Mouse (Mus musculus) heart, adult 8-10 months (tissue): Measurements from ENCODE around the gene Fam50b. TPM values are rescaled to one million over a fixed set of nuclear protein-coding genes. Genes with fewer than 3 reads are reported as not detected.

Experiments used
- DNase-seq: peaks from one replicate; pipeline ENCODE4 v3.0.0; 2022; ENCODE audit warnings: low spot score
- total RNA-seq, 4 experiments: library from RNA; stranded (reverse); gene quantifications; 2 replicates each; pipeline ENCODE4 v1.2.4; 2022

Fam50b gene
- total RNA-seq, 4 experiments from 2014 or later: not detected

DNA sequence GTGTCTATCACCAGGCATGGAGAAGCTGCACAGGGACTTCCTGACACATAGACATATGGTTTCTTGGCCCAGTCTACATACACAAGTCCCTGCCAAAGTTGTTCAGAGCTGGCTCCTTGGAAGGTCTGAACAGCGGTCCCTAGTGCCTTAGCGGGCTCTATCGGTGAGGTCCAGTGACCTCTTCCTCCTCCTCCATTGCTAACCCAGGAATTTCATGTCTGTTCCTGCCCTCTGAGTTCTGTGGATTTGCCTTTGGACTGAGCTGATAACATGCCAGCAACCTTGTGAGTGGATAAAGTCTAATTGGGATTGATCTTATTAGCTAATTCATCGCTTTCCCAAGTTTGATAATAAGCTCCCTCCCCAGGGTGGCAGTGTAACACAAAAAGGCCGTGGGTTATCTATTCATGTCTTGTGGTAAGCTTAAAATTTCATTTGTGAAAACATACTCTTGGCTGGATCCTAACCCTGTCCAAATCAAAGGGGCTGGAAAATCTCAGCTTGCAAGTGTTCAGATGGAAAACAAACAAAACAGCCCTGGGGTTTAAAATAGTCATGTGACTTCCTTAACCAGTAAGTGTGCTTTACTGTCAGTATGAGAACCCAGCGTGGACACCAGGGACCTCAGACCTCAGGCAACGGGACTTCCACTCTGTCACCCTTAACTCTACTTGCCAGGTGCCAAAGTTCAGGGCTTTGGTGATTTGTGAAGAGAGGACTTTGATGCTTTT is 3.5 kb downstream of the Fam50b start:
- DNase-seq: no peak

DNA sequence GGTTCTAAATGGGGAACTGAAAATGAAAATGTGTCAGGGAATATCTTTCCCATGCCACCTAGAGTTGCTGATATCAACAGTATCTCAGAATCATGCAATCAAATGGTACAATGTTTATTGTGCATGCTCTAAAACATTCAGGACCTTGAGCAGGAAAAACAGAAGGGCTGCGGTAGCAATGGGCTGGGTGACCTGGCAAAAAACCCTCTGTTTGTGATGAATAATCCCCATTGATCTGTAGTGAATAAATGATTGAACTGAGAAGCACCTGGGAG is 4.0 kb downstream of the Fam50b start:
- DNase-seq: no peak

DNA sequence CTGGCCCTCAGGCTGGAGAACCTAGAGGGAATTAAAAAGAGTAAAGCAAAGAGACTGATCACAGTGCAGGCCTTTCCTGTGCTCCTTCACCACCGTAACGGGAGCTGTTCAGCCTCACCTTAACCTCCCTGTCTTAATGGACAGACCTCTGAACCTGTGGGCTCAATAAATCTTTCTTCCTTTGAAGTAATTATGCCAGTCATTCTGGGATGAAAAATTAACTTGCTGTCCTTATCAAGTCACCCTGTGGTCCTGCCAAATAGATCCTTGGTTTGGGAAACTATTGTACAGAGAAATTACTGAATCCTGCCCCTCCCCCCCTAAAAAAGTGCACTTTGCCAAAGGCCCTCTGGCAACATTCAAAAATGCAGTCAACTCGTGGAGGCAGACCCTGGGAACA is 4.4 kb downstream of the Fam50b start:
- DNase-seq: no peak

DNA sequence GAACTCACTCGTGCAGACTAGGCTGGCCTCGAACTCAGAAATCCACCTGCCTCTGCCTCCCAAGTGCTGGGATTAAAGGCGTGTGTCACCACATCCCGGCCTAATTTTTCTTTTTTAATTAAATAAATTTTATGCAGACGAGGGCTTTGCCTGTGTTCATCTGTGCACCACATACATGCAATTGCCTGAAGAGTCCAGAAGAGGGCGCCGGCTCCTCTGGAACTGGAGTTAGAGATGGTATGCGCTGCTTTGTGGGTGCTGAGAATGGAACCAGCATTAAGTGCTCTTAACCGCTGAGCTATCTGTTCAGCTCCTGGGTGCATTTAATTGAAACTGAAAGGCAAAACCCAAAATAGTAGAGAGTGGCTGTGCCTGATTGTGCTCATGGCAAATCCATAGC is 6.6 kb downstream of the Fam50b start:
- no peak for DNase-seq

DNA sequence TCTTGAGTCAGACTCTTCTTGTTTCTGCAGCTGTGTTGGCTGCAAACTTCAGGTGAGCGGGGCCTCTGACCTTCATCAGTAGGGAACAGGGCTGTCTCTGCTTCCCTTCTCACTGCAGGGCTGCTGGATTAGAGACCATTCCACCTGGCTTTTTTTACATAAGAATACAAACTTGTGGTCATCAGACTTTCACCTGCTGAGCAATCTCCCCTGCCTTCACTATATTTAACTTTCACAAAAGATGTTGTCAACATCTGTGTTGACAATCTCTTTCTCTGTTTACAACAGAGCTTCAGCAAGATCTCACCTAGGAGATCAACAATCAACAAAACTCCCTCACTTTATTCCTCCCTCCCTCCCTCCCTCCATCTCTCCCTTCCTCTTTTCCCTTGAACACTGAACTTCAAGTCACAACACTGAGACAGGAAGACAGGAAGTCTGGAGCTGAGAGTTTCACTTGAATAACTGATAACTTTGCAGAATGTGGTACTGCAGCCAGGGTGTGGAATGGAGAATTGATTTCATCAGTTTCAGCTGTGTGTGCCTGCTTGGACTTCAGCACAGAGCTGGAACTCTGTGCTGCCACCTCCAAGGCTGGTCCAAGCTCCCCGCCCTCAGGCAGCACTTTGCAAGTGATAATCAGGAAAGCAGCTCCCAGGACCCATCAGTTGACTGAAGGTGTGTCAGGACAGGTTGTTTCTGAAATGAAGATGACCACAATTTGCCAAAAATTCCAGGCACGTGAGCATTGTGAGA is 7.3 kb downstream of the Fam50b start:
- DNase-seq: no peak

DNA sequence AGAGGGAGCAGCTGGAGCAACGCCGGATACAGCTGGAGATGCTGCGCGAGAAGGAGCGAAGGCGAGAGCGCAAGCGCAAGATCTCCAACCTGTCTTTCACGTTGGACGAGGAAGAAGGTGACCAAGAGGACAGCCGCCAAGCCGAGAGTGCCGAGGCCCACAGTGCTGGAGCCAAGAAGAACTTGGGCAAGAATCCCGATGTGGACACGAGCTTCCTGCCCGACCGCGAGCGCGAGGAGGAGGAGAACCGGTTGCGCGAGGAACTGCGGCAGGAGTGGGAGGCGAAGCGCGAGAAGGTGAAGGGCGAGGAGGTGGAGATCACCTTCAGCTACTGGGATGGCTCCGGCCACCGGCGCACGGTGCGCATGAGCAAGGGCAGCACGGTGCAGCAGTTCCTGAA is 12.2 kb downstream of the Fam50b start:
- DNase-seq: no peak

DNA sequence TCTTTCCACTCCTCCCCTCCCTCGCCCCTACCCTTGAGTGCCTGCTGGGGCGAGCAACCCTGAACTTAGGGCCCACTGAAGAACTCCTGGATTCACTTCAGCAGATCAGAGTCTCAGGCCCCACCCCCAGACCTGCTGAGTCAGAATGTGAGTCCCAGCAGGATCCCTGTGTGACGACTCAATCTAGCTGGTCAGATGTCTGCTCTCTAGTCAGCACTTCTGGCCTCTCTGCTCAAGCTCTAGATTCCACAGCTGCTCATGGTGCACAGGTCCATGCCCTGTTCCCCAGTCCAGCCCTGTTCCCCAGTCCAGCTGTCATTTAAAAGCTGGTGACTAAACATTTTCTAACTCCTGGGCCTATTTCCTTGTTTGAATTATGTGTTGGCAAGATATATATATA is 13.9 kb downstream of the Fam50b start:
- no peak for DNase-seq

DNA sequence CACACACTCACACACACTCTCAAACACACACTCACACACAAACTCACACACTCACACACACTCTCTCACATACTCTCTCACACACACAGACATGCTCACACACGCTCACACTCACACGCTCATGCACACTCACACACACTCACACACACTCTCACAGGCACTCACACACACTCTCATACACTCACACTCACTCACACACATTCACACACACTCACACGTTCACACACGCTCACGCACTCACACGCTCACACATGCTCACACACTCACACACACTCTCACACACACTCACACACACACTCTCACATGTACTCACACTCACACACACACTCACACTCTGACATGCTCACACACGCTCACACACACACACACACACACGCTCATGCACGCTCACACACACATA is 24.6 kb downstream of the Fam50b start:
- no peak for DNase-seq

DNA sequence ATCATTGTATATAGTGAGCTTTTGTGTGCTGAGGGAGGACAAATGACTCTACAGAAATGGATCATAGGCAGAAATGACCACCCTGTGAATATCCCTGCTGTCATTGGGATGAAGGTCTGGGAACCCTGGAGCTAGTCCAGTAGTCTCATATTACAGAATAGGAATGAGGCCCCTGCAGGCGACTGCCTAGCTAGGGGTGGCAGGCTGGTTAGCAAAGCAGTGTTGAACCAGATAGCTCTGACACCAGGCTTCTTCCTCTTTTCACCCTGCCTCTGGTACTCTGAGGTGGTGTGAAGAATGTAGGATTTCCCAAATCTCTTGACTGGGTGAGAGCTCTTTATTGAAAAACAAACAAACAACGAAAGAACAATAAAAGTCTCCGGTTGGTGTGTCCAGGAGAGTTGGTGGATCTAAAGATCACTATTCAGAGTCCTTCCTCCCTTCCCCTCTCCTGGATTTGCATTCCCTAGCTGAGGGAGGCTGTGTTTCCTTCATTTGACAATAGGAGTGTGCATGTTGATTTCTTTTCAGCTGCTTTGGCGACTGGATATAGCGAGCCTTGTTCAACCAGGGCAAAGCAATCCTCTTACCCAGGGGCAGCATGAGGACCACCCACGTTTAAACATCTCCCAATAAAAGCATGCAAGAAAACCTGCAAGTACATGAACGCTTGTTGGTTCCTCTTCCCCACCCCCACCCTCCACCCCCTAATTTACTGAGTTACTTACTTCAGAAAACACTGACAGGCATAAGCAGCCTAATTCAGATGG is 26.1 kb downstream of the Fam50b start:
- no peak for DNase-seq

DNA sequence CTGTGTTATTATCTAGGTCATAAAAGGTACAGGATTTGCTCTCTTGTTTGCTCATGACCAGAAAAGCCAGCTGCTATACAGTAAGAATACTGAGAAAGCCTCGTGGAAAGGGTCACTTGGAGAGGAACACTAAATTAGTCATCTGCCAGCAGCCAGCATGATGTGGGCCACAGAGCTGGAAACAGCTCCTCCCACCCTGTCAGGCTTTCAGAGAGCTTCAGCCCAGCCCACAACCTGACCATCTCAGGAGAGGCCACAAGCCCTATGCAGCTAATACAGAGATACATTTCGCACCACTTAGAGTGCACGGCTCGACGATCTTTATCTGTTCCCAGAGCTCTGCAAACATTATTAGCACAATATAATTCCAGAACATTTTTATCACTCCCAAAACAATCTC is 27.5 kb downstream of the Fam50b start:
- no peak for DNase-seq

DNA sequence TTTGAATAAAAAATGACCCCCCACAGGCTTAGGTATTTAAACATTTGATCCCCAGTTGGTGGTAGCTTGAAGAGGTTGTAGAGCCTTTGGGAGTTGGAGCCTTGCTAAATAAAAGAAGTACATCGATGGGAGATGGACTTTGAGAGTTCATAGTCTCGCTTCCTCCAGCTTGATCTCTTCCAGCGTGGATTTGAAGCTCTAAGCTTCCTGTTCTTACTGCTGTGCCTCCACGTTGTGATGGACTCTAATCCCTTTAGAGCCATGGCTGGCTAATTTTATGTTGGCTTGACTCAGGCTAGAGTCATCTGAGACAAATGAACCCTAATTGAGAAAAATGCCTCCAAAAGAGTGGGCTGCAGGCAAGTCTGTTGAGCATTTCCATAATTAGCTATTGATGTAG is 28.2 kb downstream of the Fam50b start:
- no peak for DNase-seq

DNA sequence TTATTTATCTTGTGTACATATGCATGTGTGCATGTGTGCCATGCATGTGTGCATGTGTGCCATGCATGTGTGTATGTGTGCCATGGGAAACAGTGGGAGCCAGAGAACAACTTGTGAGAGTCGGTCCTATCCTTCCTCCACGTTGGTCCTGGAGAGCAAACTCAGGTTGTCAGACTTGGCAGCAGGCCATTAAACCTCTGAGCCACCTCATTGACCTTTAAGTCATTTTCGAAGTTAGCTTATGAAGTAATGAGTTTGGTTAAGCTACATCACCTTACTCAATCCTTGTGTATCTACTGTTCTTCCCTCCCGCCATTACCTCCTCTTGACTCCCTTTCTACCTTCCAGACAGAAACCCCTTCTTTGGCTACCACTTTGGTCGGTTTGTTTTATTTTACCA is 30.6 kb downstream of the Fam50b start:
- no peak for DNase-seq

DNA sequence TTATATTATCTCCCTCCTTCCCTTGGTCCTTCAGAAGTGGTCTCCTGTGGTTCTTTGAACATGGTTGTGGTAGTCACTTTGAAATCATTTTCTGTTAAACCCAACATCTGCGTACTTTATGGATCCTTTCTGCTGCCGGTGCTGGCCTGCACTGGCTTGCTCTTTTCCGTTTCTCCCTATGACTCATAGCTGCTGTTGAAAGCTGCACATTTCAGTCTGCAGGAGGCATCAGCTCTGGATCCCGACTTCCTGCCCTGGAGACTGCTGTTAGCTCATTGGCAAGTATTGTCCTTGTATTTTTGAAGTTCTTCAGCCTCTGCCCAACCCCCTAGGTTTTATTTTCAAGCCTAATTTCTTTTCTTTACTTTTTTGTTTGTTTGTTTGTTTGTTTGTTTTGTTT is 31.9 kb downstream of the Fam50b start:
- DNase-seq: no peak

DNA sequence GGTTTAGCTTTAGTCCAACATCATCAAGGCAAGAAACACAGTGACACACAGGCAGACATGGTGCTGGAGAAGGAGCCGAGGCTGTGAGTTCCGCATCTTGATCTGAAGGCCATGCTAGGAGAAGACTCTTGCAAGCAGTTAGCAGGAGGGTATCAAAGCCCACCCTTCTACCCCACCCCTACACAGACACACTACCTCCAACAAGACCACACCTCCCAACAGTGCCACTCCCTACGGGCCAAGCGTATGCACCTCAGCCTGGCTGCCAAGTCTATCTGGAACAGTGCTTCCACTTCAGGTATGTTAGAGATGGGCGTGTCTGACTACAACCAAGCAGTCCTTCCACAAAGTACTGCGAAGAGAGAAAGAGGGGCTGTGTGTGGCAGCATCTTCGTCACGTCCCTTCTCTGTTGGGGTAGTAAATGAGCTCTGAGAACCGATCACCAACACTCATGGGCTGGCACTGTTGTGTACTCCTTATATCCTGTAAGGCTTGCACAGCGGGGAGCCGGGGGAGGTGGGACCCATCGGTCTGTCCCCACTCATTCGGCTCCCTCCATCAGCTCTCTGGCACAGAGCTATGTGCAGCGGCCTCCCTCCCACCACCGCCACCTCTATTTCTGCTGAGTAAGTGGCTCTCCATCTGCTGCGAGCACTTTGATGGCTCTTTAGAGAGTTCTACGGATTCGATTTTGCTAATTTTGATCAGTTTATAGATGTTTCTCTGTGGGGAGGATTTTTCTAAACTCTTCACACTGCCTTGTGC is 33.1 kb downstream of the Fam50b start:
- no peak for DNase-seq

DNA sequence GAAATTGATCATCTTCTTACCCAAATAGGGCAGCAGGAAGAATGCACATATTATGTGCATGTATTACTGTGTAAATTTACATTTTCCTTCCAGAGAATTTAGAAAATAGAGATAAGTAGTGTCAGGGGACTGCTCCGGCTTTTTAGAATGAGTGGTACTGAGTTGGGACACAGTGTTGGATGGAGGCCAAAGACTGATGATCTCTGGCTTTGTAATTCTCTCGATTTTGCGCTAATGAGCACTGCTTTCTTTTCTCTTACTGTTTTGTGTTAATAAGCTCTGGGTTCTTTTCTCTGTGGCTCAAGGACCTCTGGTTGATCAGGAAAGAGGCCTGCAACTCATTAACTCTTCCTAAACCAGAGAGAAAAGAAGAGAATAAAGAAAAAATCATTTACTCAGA is 42.1 kb downstream of the Fam50b start:
- DNase-seq: no peak

DNA sequence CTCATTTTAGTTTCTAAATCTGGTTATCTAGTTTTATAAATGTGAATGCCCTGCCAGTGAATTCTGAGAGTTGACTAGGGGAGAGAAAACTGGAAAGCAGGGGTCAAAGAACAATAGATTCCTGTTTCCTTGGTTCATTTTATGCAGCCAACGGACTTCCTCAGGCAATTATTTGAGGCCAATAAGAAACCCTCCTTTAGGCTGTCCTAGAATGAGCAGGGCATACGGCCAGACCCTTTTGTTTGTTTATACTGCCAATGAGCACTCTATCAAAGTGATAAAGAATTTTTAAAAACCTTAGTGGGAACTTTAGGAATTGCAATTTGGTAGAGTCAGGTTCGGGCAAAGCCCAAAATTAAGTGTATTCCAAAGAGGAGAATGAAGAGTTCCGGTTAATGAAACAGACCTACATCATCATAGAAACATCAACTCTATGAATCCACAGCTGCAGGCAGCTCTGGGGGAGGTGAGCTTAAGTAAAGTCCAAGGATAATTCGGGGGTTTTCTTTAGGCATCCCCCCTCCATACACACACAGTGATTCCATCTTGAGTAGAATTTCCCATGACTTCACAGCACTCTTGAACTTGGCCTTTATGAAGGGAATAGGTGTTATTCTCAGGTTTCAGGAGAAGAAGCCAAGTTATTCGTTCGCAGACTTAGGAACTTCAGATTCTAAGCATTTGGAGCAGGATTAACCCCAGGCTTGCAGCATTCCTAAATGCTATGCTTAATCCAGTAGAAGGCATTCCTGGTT is 46.4 kb downstream of the Fam50b start:
- DNase-seq: no peak

DNA sequence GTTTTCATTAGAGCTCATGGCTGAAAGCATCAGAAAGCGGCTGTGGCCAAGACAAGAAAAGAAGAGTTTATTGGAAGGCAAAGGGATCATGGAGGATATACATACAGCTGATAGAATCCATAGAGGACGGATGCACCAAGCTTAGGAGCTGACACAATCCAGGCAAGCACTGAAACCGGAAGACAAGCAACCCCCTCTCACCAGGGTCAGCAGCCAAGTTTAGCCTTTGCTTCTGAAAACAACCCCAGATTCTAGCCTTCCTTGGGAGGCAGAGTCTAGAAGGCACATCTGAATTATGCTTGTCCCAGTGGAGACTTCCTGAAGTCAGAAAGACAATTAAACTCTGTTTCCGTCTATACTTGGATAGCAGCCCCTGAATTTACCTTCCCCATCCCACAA is 47.0 kb downstream of the Fam50b start:
- DNase-seq: no peak

DNA sequence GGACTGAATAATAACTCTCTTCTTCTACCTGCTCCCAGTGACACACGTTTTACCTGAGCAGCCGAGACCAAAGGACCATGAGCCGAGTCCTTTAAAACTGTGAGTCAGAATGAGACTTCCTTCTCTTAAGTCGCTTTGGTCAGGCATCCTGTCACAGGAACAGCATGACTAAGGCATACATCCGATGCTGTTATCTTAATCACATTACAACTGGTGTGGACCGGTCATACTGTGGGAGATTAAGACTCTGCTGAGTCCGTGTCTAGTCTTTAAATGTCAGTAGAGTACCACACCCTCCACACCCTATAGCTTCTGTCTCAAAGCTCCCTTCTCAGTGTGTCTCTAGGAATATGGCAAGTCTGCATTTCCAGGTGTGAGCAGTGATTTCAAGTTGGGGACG is 50.2 kb downstream of the Fam50b start:
- DNase-seq: peak; percentile 65

DNA sequence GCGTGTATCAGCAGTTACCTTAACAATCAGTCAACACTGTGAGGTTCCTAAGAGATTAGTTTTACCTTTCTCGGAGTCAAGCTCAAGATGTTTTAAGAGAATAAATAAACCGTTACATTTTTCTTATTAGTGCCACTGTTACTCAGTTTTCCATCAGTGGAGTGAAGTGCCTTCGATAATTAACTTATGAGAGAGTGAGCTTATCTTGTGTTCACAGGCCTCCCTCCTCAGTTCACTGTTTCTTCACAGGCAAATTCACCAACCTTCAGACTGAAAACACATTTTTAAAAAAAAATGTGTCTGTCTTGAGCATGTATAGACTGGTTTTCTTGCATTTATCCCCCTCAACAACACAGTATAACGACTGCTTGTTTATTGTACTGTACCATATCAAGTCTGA is 52.0 kb downstream of the Fam50b start:
- DNase-seq: no peak

DNA sequence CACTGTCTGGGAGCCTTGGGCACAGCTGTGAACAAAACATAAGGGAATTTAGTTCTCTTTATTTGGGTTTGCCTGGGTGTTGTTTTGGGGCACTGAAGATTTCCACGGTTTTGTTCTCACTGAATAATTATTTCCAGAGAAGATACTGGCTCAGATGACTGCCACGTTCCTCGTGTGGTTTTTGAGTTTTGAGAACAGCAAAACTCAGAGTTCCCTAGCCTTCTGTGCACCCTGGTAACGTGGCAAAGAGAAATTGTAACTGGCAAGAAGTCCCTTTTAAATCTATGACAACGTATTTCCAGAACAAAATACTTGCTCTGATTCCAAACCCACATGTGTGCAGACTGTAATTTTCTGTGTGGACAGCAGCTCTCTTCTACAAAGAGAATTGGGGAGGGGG is 52.9 kb downstream of the Fam50b start:
- no peak for DNase-seq

DNA sequence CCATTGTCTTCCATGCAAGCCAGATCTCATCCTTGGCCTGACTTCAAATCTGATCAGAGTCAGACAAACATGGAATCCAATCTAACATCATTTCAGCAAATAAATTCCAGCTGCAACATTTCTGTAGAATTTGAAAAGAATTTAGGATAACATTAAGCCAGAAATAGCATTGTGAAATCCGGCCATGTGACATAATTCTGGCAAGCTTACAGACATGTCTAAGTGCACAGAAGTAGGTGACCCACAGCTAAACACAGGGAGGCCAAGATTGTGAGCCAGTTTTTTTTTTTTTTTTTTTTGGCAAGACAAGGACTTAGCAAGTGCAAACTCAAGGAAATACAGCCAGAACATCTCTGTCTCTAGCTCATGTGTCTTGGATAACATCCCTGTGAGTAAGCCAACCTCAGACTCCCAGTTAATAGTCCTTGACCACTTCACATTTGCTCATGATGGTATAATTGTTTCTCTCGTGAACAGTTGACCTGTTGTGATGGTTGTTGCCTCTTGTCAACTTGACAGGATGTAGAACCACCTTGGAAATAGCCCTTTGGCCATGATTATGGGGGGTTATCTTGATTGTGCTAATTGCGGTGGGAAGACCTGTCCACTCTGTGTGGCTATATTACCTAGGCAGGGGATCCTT is 54.6 kb downstream of the Fam50b start:
- DNase-seq: peak; percentile 79
